Mouse (Mus musculus) left cerebral cortex, adult 2 months (tissue): ENCODE measurements around the gene Cpm. TPM values are rescaled to one million over a fixed set of nuclear protein-coding genes. Genes with fewer than 3 reads are reported as not detected.

Experiments
- DNase-seq, 2 experiments: peaks; one replicate each; pipeline ENCODE4 v3.0.0; 2021 to 2022; ENCODE audit warnings: low spot score in 2 of 2, mixed read lengths in 1 of 2; ENCODE audit errors: extremely low spot score in 1 of 2
- H3K27ac ChIP-seq: fragments of 200-600 bp; 2 replicates; pipeline ENCODE4 v1.8.1; 2022
- H3K4me3 ChIP-seq: fragments of 200-600 bp; 2 replicates; pipeline ENCODE4 v1.8.1; 2022
- CTCF ChIP-seq: fragments of 200-600 bp; IDR thresholded peaks from 2 replicates; pipeline ENCODE4 v1.8.1; 2022; ENCODE audit warnings: antibody characterized with exemption, mild to moderate bottlenecking, moderate library complexity
- intact Hi-C: fragments of 180-260 bp; cut with DNase I; formaldehyde crosslinking; loops from one replicate; pipeline ENCODE4 v1.15.1; 2025
- total RNA-seq, 2 experiments: library from RNA; stranded (reverse); gene quantifications; 2 replicates each; pipeline ENCODE4 v1.2.3; 2021

Cpm gene
- total RNA-seq, 2 experiments from 2014 or later = 5.2 to 5.3 TPM

DNA sequence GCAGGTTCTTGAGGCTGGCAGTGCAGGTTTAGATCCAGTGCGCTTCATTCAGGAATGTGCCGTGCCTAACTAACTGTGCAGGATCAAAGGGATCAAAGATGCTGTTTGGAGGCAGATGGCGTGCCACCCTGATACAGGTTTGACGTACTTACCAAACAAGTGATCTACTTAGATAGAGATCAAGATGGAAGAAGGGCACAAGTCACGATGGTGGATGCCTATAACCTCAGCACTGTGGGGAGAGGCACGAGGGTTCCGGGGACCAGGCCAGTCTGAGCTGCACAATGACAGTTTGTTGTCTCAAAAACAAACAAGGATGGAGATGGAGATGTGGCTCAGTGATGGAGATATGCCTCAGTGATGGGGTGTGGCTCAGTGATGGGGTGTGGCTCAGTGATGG lies 21.4 kb downstream of the Cpm start:
- no peak overlapping the region for H3K27ac ChIP-seq
- H3K4me3 ChIP-seq = no peak overlapping the region
- intact Hi-C loops = no loop called here
- no peak for TF ChIP-seq CTCF
- DNase-seq = no peak

DNA sequence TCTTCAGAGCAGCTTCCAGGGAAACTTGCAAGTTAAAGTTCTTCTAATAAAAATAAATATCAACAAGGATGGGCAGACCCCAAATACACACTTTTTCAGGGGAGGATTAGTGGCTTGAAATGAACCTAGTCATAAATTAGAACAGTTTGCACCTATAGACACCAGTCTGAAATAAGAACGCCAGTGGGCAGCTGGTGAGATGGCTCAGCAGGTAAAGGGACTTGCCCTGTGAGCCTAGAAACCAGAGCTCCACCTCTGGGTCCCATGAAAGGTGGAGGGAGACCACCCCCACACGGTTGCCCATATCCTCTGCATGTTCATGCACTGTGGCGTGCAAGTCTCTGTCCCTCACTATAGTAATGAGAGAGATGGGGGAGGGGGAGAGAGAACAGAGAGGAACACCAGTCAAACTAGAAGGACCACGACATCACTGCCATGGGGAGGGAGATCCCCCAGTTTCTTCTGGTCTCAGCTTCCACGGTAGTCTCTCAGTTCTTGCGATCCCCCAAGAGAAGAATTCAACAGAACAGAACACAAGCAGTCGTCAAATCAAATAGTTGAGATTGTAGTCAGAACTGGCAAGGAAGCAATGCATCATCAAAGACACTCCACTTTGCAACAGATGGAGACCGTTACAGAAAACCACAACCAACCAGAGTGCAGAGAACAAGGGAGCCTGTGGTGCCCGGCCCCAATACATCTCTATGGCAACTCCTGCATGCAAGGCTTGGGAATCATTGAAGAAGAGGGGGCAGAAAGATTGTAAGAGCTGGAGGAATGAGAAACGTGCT lies 22.5 kb downstream of the Cpm start:
- no peak overlapping the region for H3K4me3 ChIP-seq
- H3K27ac ChIP-seq = no peak overlapping the region
- DNase-seq = no peak
- intact Hi-C loops = no loop called here
- no peak for TF ChIP-seq CTCF

DNA sequence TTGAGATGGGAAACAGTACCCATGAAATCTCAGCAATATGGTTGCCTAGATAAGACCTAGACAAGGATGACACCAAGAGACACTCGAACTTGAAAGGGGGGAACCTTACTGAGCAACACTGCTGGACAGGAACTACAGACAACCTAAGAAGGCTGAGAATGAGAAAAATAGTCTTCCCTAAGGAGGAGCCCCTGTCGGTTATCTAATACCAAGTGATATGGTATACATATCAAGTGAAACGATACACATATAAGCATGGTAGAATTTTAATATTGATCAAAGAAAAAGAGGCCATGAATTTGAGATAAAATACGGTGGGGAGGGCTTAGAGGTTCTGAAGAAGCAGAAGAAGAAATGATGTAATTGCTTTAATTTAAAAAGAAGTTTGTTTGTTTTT lies 23.1 kb downstream of the Cpm start:
- TF ChIP-seq CTCF = no peak
- intact Hi-C loops = no loop called here
- Histone ChIP-seq H3K27ac (no peak overlapping the region), H3K4me3 (no peak overlapping the region)
- no peak for DNase-seq

DNA sequence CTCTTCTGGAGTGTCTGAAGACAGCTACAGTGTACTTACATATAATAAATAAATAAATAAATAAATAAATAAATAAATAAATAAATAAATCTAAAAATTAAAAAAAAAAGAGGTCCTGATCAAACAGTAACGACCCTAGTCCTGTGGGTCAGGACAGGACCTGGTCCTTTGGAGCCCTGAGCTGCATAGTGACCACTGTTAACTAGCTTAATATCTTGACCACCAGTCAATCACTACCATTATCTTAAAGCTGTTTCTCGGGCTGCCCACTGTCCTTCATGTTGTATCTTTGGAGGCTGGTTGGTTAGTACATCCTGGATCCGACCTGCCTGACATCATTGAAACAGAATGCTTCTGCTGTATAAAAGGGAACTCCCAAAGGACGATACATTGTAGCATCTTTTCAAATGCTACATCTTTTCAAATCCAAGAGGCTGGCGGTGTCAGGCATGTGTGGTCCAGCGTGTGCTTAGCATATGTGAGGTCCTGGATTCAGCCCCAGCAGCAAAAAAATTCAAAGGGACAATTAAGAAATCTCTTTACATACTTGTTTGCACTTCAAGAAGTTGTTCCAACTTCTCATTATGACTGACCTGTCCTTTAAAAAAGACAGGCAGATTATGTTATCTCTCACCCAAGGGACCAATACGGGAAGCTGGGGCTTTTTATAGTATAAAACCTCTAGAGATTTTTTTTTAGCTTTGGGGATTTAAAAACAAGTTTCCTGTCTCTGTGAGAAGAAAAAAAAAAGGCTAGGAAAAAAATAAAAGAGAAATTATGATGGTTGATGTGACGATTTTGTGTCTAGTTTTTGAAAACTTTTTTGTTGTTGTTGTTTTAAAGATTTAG lies 23.9 kb downstream of the Cpm start:
- H3K27ac ChIP-seq = no peak overlapping the region
- DNase-seq = no peak
- intact Hi-C loops = no loop called here
- no peak for TF ChIP-seq CTCF
- H3K4me3 ChIP-seq = no peak overlapping the region

DNA sequence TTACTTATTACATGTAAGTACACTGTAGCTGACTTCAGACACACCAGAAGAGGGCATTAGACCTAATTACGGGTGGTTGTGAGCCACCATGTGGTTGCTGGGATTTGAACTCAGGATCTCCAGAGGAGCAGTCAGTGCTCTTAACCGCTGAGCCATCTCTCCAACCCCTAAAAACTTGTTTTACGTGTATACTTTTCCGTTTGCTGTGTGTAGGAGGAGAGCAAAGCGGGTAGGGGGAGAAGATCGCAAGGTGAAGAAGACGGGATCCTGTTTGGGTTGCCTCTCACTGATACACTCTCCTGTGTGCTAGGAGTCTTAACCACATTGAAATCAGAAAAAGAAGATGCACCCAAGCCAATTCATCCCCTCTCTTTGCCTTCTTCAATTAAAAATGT lies 24.5 kb downstream of the Cpm start:
- Histone ChIP-seq H3K4me3 (no peak overlapping the region), H3K27ac (no peak overlapping the region)
- intact Hi-C loops = no loop called here
- DNase-seq = no peak
- no peak for TF ChIP-seq CTCF

DNA sequence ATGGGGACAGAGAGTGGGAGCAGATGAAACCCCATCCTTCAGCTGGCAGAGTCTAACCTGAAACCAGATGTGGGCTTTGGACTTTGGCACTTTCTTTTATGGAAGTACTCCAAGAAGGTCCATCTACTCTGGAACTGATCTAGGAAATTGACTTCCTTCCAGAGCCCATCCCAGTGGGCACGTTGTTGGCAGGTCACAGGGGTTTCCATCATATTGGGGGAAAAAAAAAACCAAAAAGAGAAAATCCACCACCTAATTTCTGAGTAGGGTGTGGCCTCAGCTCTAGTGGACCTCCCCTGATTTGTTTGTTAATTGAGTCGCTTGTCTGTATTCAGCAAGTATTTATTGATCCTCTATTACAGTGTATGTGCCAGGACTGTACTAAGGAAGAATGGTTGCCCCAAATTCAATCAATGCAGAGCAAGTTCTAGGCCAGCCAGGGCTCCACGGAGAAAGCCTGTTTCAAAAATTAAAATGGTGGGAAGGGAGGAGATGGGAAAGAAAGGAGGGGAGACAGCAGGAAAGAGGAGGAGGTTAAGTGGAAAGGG lies 25.4 kb downstream of the Cpm start:
- DNase-seq = no peak
- no peak overlapping the region for H3K27ac ChIP-seq
- intact Hi-C loops = no loop called here
- no peak overlapping the region for H3K4me3 ChIP-seq
- no peak for TF ChIP-seq CTCF

DNA sequence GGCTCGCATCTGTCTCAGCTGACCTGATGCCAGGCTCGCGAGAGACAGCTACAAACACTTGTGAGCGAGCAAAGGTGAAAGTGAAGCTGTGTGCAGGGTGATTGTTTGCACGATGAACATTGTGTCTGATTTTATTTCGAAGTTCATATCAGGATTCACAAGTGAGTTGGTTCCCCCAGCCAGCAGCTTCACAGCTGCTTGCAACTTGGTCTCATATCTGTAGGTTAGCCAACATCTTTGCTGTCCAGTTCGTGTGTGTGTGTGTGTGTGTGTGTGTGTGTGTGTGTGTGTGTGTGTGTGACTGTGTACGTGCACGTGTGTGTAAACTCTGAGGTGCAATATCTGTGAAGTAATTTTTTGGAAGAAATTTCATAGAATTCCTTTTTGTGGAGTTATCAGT lies 26.2 kb downstream of the Cpm start:
- intact Hi-C loops = no loop called here
- Histone ChIP-seq H3K27ac (no peak overlapping the region), H3K4me3 (no peak overlapping the region)
- TF ChIP-seq CTCF = no peak
- no peak for DNase-seq

DNA sequence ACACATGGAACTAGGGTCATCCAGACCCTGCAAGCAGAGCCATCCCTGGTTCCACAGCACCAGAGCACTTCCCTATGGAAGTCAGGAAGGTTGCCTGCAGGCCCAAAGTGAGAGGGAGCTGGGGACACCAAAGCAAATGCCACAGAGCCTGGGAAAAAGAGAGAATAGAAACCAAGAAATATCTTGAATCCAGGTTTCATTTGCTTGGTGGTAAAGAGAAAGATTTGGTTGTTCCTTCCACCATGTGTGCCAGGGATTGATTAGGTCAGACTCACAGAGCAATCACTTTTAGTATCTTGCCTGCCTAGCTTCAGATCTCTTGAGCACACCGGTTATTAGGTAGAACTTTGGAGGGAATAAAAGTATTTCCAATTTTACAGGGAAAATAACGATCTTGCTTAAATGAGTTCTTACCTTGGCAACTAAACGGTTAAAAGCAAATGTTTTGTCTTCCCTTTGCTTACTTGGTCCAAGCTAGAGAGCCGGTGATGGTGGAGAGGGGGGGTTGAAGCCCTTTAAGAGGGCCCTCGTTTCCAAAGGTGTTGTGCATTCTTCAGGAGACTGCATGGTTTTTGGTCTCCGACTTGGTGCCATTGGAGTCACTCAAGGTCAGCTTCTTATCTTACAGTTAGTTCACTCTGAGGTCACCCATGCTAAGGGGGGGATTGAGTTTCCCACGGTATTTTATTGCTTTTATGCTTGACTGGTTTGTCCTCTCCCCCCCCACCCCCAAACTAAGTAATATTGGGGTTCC lies 26.8 kb downstream of the Cpm start:
- DNase-seq = no peak
- TF ChIP-seq CTCF = no peak
- Histone ChIP-seq H3K27ac (no peak overlapping the region), H3K4me3 (no peak overlapping the region)
- intact Hi-C loops = no loop called here

DNA sequence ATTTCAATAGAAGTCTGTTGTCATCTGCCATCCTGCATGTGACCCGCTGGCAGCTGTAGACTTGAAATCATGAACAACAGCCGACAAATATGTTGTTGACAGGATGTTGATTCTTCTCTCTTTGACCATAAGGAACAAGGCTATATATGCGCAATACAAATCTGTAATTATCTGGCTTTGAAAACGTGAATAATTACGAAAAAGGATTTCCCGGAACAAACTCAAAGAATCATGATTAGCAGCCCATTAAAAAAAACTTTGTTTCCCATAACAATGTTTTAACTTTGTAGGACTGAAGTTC lies 27.3 kb downstream of the Cpm start:
- no peak for TF ChIP-seq CTCF
- no peak for DNase-seq
- Histone ChIP-seq H3K27ac (no peak overlapping the region), H3K4me3 (no peak overlapping the region)
- intact Hi-C loops = no loop called here

DNA sequence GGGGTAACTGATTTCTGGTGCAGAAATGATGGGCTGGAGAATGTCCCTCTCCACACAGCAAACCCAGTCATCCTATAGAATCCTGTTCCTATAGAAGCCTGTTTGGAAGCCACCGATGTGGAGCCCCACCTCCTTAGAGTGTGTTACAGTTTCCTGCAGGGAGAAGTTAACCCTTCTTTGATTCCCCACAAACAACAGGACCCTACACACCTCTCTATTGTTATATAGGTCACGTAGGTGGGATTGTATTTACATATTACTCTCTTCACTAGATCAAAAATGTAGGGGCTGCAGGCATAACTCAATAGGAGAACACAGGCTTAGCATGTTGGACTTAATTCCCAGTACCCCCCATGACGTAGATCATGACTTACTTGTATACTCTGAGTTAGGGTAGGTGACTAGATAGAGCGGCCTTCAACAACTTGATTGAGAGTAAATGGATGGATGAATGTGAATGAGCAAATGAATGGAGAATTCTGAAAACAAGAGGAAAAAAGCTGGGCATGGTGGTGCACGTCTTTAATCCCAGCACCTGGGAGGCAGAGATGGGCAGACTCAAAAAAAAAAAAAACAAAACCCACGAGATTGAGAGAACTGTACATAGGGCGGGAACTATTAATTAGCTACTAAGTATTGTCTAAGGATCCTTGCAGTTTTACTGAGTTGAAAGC lies 27.8 kb downstream of the Cpm start:
- DNase-seq = no peak
- intact Hi-C loops = no loop called here
- Histone ChIP-seq H3K27ac (no peak overlapping the region), H3K4me3 (no peak overlapping the region)
- TF ChIP-seq CTCF = no peak

DNA sequence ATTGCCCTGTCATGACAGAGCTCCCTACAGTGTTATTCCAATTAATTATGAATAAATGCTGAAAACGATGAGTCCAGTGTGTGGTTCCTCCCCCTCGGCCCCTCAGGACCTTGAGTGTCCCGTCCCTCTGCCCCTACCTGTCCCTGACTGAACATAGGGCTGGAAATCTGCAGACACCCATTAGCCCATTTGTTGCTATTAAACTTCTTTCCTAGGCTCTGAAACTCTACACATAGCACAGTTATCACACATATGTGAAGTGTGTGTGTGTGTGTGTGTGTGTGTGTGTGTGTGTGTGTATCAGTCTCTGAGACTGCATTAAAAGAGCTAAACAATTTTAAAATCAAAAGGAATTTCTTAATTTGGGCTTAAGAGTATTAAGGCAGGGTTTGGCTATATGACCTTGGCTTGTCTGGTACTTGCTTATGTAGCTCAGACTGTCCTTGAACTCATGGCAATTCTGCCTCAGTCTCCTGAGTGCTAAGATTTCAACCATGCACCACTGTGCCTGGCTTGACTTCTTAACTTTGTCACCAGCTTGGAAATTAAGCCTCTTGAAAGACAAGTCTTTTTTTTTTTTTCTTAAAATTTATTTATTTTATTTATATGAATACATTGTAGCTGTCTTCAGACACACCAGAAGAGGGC lies 28.5 kb downstream of the Cpm start:
- H3K4me3 ChIP-seq = no peak overlapping the region
- no peak overlapping the region for H3K27ac ChIP-seq
- intact Hi-C loops = no loop called here
- no peak for TF ChIP-seq CTCF
- no peak for DNase-seq
